Mouse (Mus musculus) limb, embryonic 12.5 days (tissue): ENCODE results near the gene Tmem202. TPM values are rescaled to one million over a fixed set of nuclear protein-coding genes. Genes with fewer than 3 reads are reported as not detected.

ENCODE experiments used
- ATAC-seq: fragments of 200-750 bp; cut with Nextera tagmentation; 2 replicates; pipeline ENCODE4 v1.8.0; 2017; ENCODE audit warnings: low read depth, moderate TSS enrichment; ENCODE audit not compliant: insufficient number of reproducible peaks, insufficient read depth, low FRiP score, low TSS enrichment
- H3K27ac ChIP-seq: fragments of 300-500 bp; sonication (generic); 2 replicates; pipeline ENCODE4 v1.5.1; 2016; ENCODE audit warnings: mild to moderate bottlenecking, moderate library complexity
- H3K27me3 ChIP-seq: fragments of 300-500 bp; sonication (generic); 2 replicates; pipeline ENCODE4 v1.6.1; 2016; ENCODE audit warnings: mild to moderate bottlenecking, moderate library complexity
- H3K36me3 ChIP-seq: fragments of 300-500 bp; sonication (generic); 2 replicates; pipeline ENCODE4 v1.6.1; 2016; ENCODE audit warnings: mild to moderate bottlenecking, moderate library complexity
- H3K4me1 ChIP-seq: fragments of 300-500 bp; sonication (generic); replicated peaks from 2 replicates; pipeline ENCODE4 v1.6.1; 2016
- H3K4me2 ChIP-seq: fragments of 300-500 bp; sonication (generic); 2 replicates; pipeline ENCODE4 v1.6.1; 2016; ENCODE audit warnings: mild to moderate bottlenecking, moderate library complexity
- H3K4me3 ChIP-seq: fragments of 300-500 bp; sonication (generic); replicated peaks from 2 replicates; pipeline ENCODE4 v1.5.1; 2016; ENCODE audit warnings: mild to moderate bottlenecking
- H3K9ac ChIP-seq: fragments of 300-500 bp; sonication (generic); replicated peaks from 2 replicates; pipeline ENCODE4 v1.6.1; 2016; ENCODE audit warnings: mild to moderate bottlenecking, moderate library complexity
- H3K9me3 ChIP-seq: fragments of 300-500 bp; sonication (generic); 2 replicates; pipeline ENCODE4 v1.6.1; 2016; ENCODE audit warnings: mild to moderate bottlenecking, moderate library complexity
- WGBS: fragments of 180-500 bp; shearing (Covaris S2); methylation state at CpG from one replicate; pipeline ENCODE4 v1.1.7; 2016; 5-methylcytosine and 5-hydroxymethylcytosine counted together
- polyA plus RNA-seq: library from polyadenylated mRNA; unstranded; fragments of >200 nt; fragmentation: Nextera tagmentation; extraction: Ambion mirVana; gene quantifications from 2 replicates; pipeline ENCODE4 v1.2.1, GENCODE M21; 2016

Gene Tmem202
- polyA plus RNA-seq, 1 experiment from 2014 or later: 0.19 TPM

DNA sequence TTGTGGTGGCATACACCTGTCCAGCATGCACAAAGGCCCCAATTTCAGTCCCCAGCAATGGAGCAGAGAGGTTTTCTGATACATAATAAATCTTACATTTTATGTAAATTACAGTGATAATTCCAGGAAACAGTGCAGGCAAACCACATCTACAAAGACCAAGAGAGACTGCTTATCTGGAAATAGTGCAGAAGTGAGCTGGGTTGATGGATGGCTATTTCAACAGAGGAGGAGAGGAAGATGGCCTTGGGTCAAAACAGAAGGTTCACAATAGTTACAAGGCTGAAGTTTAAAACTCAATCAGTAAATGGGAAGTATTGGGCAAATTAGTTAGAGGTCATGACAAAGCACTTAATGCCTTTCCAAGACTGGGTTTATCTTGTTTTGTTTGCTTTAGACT is 52.3 kb downstream of the Tmem202 start:
- Histone ChIP-seq H3K27ac (peak overlapping the region; percentile 100; the same call in 1 of the 2 replicates), H3K4me2 (peak overlapping the region; percentile 87)

GRCm38 (mm10) chr9:59486549-59487065 is 53.0 kb downstream of the Tmem202 start, which contains the start of gene Arih1:
Arih1 (minus strand) TSS chr9:59486618.
- H3K27ac ChIP-seq: peak within 1 kb of the TSS; percentile 100
- H3K36me3 ChIP-seq: 0 out of 2 replicates have a peak, but pooled peaks cover 12% of the 10 kb centered on the region
- H3K27me3 ChIP-seq: no peaks in the 10 kb centered on the region
- no peaks in the 10 kb centered on the region for H3K9me3 ChIP-seq
- H3K4me1 ChIP-seq: peaks cover 10% of the 10 kb centered on the region; the same call in 1 of the 2 replicates
- H3K9ac ChIP-seq: peak within 1 kb of the TSS; percentile 99
- WGBS: under 1% methylated on average over 45 of the region's 56 CpGs
- H3K4me2 ChIP-seq: peak within 1 kb of the TSS; percentile 87
- peak within 1 kb of the TSS; percentile 99 for H3K4me3 ChIP-seq
- ATAC-seq: peak; percentile 97

More for the DNA sequence above, 52.3 kb downstream of the Tmem202 start:
- peak overlapping the region; percentile 99; the same call in 1 of the 2 replicates for H3K9ac ChIP-seq
- H3K9me3 ChIP-seq: no peaks in the 10 kb centered on the region
- H3K36me3 ChIP-seq: 0 out of 2 replicates have a peak, but pooled peaks cover 6% of the 10 kb centered on the region
- H3K27me3 ChIP-seq: no peaks in the 10 kb centered on the region
- H3K4me1 ChIP-seq: peaks cover 10% of the 10 kb centered on the region; the same call in 1 of the 2 replicates
- peak overlapping the region; percentile 99 for H3K4me3 ChIP-seq
- ATAC-seq: no peak

- under 1% methylated on average over 51 of the region's 71 CpGs for WGBS
- ATAC-seq: peak; percentile 67
- Histone ChIP-seq H3K36me3 (0 out of 2 replicates have a peak, but pooled peaks cover 12% of the 10 kb centered on the region), H3K9ac (peak overlapping the region; percentile 99), H3K27ac (peak overlapping the region; percentile 100), H3K4me2 (peak overlapping the region; percentile 87), H3K9me3 (no peaks in the 10 kb centered on the region), H3K27me3 (no peaks in the 10 kb centered on the region), H3K4me1 (peaks cover 10% of the 10 kb centered on the region; the same call in 1 of the 2 replicates), H3K4me3 (peak overlapping the region; percentile 99)
Observed at GRCm38 (mm10) chr9:59486076-59486518, 53.5 kb downstream of the Tmem202 start.

- Histone ChIP-seq H3K4me1 (peaks cover 10% of the 10 kb centered on the region; the same call in 1 of the 2 replicates), H3K9me3 (no peaks in the 10 kb centered on the region), H3K36me3 (0 out of 2 replicates have a peak, but pooled peaks cover 12% of the 10 kb centered on the region), H3K4me2 (peak overlapping the region; percentile 87), H3K27me3 (no peaks in the 10 kb centered on the region), H3K4me3 (peak overlapping the region; percentile 99), H3K27ac (peak overlapping the region; percentile 100), H3K9ac (peak overlapping the region; percentile 99)
- ATAC-seq: peak; percentile 33; the same call in 1 of the 2 replicates
- 0% methylated on average over 34 of the region's 34 CpGs for WGBS
Observed at GRCm38 (mm10) chr9:59485511-59486075, 54.1 kb downstream of the Tmem202 start.

GRCm38 (mm10) chr9:59484760-59485159 is 54.9 kb downstream of the Tmem202 start:
- H3K36me3 ChIP-seq: peaks cover 15% of the 10 kb centered on the region; the same call in 1 of the 2 replicates
- peaks cover 12% of the 10 kb centered on the region for H3K4me1 ChIP-seq
- ATAC-seq: no peak
- H3K4me2 ChIP-seq: peak overlapping the region; percentile 87
- H3K9ac ChIP-seq: peak overlapping the region; percentile 99
- no peak overlapping the region for H3K27ac ChIP-seq
- peak overlapping the region; percentile 99 for H3K4me3 ChIP-seq
- H3K27me3 ChIP-seq: no peaks in the 10 kb centered on the region
- H3K9me3 ChIP-seq: no peaks in the 10 kb centered on the region
- 21% methylated on average over 7 of the region's 7 CpGs for WGBS

GRCm38 (mm10) chr9:59482419-59482818 is 57.2 kb downstream of the Tmem202 start:
- H3K27ac ChIP-seq: no peak overlapping the region
- ATAC-seq: no peak
- 33% methylated on average over 1 of the region's 1 CpGs for WGBS
- no peak overlapping the region for H3K9ac ChIP-seq
- H3K9me3 ChIP-seq: no peaks in the 10 kb centered on the region
- H3K36me3 ChIP-seq: peaks cover 17% of the 10 kb centered on the region; the same call in 1 of the 2 replicates
- no peak overlapping the region for H3K4me3 ChIP-seq
- peaks cover 16% of the 10 kb centered on the region for H3K4me1 ChIP-seq
- H3K4me2 ChIP-seq: no peak overlapping the region
- no peaks in the 10 kb centered on the region for H3K27me3 ChIP-seq

DNA sequence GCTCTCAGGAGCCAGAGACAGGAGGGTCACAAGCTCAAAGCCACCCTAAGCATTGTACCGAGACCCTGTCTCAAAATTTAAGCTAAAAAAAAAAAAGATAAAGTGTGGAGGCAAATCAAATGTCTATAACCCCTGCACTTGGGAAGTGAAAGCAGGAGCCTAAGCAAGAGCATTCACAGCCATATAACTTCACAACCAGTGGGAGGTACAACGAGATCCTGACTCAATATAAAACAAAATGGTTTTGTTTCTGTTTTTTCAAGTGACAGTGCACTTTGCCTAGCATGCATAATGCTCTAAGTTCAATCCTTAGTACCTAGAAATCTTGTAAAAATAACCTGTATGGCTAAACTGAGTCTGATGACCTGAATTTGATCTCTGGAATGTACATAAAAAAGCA is 63.0 kb downstream of the Tmem202 start:
- Histone ChIP-seq H3K27me3 (no peaks in the 10 kb centered on the region), H3K4me3 (no peak overlapping the region), H3K9ac (no peak overlapping the region), H3K36me3 (peaks cover 30% of the 10 kb centered on the region), H3K4me2 (no peak overlapping the region), H3K27ac (no peak overlapping the region), H3K9me3 (no peaks in the 10 kb centered on the region), H3K4me1 (peaks cover 11% of the 10 kb centered on the region)
- WGBS: 85% methylated on average over 2 of the region's 2 CpGs
- ATAC-seq: no peak

DNA sequence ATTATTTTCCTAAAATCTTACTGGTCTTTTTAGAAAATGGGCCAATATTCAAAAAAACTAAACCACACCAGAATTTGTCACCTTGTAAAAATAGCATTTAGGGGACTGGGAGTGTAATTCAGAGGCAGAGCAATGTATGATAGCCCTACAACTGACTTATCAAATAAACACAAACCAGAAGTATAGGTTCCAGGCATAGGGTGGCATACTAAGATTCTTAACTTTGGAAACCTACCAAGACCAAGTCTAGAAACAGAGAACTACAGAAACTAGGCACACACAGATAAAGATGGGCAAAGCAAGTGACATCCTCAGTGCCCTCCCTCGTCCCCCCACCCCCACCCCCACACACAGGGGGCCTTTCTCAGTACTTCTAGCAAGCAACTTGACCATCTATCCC is 64.8 kb downstream of the Tmem202 start:
- 100% methylated on average over 1 of the region's 1 CpGs for WGBS
- Histone ChIP-seq H3K4me2 (no peak overlapping the region), H3K27ac (no peak overlapping the region), H3K9ac (no peak overlapping the region), H3K4me3 (no peak overlapping the region), H3K9me3 (no peaks in the 10 kb centered on the region), H3K4me1 (peaks cover 10% of the 10 kb centered on the region), H3K27me3 (no peaks in the 10 kb centered on the region), H3K36me3 (peaks cover 33% of the 10 kb centered on the region)
- ATAC-seq: no peak

DNA sequence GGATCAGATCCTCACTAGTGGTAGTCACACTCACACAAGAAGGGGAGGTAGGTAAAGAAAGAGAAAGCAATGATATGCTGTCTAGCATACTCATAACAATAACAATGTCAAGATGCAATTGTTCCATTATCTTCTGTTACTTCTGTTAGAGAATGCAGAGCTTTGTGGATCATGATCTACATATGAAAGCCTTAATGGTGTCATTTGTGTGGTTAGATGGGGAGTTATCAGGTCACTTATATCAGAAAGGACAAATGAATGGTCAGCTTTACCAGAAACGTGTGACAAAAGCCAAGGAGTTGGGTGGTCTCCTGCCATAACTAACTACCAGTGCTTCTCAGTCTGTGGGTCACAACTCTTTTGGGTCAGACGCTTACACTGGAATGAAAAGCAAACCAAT is 66.5 kb downstream of the Tmem202 start:
- H3K9me3 ChIP-seq: no peaks in the 10 kb centered on the region
- no peak overlapping the region for H3K4me2 ChIP-seq
- WGBS: 85% methylated on average over 2 of the region's 2 CpGs
- no peak overlapping the region for H3K9ac ChIP-seq
- no peaks in the 10 kb centered on the region for H3K27me3 ChIP-seq
- H3K4me1 ChIP-seq: peaks cover 5% of the 10 kb centered on the region
- no peak overlapping the region for H3K27ac ChIP-seq
- H3K4me3 ChIP-seq: no peak overlapping the region
- peaks cover 30% of the 10 kb centered on the region for H3K36me3 ChIP-seq
- ATAC-seq: no peak

GRCm38 (mm10) chr9:59469446-59469845 is 70.2 kb downstream of the Tmem202 start:
- no peaks in the 10 kb centered on the region for H3K27me3 ChIP-seq
- H3K27ac ChIP-seq: no peak overlapping the region
- H3K4me3 ChIP-seq: no peak overlapping the region
- H3K4me2 ChIP-seq: no peak overlapping the region
- no peak overlapping the region for H3K9ac ChIP-seq
- ATAC-seq: no peak
- H3K4me1 ChIP-seq: no peaks in the 10 kb centered on the region
- peaks cover 21% of the 10 kb centered on the region for H3K36me3 ChIP-seq
- no peaks in the 10 kb centered on the region for H3K9me3 ChIP-seq
- 95% methylated on average over 1 of the region's 1 CpGs for WGBS
